Mouse (Mus musculus) lung, postnatal 4 days (tissue): ENCODE measurements around the gene Aebp1.
A peak's percentile ranks its signal among the peaks of the same experiment; 100 is the strongest.
"Not testable (repeated sequence)": the region's sequence is repeated elsewhere in the genome, so short reads cannot be mapped to it uniquely, and the experiment has no call there.

Source experiments
- DNase-seq, 2 experiments: peaks; one replicate each; pipeline ENCODE4 v3.0.0; 2021

Gene Aebp1

DNA sequence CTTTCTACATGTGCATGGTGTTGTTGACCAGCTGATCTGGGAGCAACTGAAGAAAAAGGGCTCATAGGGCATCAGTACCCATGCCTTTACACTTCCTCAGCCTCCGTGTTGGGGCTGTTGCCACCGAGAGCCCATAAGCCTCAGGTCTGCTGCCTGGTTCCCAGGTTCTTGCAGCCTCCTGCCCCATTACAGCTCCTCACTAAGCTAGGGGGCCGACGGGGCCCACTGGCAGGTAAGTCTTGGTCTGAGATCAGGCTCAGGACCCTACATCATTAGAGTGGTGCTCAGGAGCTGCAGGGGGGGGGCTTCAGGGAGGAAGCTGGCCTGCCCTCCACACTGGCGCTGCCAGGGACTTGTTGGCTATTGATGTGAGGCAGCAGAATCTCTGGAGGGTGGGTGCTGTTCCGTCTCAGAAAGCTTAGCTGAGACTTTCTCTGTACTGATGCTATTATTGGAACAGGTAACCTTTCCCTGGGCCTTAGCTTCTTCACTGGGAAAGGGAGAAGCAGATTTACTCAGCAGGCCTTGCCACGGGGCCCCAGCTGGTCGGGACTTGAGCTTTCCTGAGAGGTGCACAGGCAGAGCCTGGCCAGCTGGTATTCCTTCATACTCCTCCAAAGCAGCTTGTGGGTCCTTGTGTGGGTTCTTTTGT, 5.1 kb upstream of the Aebp1 start:
- no peak for DNase-seq

DNA sequence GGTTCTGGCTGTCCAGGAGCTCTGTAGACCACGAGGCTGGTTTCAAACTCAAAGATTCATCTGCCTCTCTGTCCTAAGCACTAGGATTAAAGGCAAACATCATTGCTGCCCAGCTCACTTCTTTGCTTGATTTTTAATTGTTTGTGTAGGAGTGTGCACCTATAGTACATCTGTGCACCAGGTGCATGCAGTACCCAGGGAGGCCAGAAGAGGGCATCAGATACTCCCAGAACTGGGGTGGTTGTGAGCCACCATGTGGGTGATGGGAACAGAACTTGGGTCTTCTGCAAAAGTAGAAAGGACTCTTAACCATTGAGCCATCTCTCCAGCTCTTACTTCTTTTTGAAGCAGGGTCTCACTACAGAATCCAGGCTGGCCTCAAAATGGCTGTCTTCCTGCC, 3.0 kb upstream of the Aebp1 start:
- no peak for DNase-seq

DNA sequence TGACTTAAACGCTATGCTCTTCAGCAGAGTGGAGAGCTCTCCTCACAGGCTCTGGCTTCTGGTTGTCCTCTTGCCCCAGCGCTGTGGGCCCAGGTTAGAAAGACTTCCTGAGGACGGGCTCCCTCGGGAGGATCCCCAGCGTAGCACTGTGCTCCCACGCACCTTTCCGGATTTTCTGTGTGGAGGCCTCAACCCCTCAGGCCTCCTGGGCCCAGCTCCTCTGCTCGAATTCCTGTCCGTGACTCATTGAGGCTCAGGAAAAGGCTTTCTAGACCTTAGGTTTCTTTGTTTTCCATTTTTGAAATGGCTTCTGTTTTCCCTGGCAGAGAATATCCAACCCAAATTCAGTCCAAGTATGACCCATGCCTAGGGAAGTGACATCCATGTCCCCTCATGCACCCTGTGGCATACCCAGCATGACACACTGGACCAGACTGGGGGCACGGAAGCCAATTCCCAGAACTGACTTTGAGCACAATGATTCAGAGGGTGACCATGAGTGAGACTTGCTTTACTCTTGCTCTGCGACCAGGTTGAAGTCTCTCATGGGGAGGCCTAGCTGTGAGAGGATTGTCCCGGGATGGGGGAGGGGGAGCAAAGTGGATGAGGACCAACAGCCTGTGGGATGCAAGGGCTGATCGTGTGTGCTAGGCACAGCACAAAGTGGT, 1.7 kb upstream of the Aebp1 start:
- no peak for DNase-seq

GRCm38 (mm10) chr11:5860639-5861038, 1.1 kb upstream of the Aebp1 start:
- no peak for DNase-seq

DNA sequence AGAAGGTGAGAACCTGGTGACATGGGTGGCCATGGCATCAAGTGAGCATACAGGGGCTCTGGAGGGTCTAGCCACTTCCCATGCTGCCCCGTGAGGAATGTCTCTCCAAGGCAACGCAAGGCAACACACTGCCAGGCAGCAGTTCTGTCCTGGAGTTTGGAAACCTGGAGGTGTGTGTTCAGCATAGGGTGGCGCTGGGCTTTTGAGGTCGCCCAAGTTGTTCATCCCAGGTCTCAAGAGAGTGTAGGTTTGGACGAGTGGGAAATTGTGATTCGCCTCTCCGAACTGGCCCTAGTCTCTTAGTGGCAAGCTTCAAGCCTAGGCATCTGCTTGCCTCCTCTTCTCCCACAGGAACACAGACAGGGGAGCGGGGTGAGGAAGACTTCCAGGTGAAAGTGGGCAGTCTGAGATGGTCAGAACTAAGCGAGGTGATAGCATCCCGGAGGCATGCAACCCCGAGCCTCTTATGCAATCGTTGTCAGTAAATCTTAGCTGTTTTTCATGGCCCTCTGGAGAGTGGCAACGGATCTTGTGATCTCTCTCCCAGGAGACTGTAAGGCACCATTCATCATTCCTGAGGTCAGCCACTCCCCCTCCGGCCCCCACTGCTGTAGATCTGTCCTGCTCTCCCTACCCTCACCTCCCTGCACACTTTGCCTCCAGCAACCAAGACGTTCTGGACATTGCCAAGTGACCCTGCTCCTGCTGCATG, 803 bp downstream of the Aebp1 start:
- no peak for DNase-seq

- DNase-seq, result peak in 1 of 2 experiments; percentile 72
These were observed 5.4 kb downstream of the Aebp1 start for GRCm38 (mm10) chr11:5867196-5867595.

- DNase-seq, result no peak
These were observed 6.6 kb downstream of the Aebp1 start for GRCm38 (mm10) chr11:5868324-5868723.

DNA sequence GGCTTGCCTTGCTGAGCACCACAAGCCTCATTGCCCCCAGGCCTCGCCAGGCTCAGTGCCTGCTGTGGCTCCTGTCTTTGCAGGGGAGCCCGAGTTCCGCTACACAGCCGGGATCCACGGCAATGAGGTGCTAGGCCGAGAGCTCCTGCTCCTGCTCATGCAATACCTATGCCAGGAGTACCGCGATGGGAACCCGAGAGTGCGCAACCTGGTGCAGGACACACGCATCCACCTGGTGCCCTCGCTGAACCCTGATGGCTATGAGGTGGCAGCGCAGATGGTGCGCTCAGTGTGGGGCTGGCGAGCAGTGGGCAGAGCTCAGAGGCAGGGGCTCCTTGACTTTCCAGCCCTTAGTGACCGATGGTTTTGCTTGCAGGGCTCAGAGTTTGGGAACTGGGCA, 7.6 kb downstream of the Aebp1 start:
- DNase-seq, result no peak

DNA sequence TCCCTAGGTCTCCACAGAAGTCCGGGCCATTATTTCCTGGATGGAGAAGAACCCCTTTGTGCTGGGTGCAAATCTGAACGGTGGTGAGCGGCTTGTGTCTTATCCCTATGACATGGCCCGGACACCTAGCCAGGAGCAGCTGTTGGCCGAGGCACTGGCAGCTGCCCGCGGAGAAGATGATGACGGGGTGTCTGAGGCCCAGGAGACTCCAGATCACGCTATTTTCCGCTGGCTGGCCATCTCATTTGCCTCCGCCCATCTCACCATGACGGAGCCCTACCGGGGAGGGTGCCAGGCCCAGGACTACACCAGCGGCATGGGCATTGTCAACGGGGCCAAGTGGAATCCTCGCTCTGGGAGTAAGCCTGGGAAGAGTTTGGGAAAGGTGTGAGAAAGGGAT, 8.3 kb downstream of the Aebp1 start:
- DNase-seq, result no peak

DNA sequence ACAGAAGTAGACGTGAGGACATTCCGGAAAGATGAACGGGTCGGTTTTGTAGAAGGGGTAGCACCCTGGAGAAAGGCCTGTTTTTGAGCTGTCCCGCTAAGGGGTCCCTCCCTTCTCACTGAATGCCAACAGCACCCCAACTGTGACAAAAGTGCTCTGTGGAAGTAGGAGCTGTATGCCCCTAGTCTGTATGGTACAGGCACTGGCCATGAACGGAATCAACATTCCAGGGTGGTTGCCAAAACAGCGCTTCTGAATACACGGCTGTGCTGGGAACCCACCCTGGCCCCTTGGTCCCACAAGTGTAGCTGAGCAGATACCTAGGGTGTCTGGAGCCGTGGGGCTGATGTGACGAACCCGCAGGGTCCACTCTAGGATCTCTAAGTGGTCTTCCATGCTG, 11.0 kb downstream of the Aebp1 start:
- DNase-seq, result no peak

- no peak for DNase-seq
These were observed 11.4 kb downstream of the Aebp1 start for GRCm38 (mm10) chr11:5873192-5873591.

GRCm38 (mm10) chr11:5877421-5877820, 15.7 kb downstream of the Aebp1 start:
- DNase-seq, result no peak

- peak; percentile 98 for DNase-seq
These were observed 16.3 kb downstream of the Aebp1 start, which contains the start of gene Pold2 for GRCm38 (mm10) chr11:5877921-5878526. Pold2 (minus strand) TSS chr11:5878292.

DNA sequence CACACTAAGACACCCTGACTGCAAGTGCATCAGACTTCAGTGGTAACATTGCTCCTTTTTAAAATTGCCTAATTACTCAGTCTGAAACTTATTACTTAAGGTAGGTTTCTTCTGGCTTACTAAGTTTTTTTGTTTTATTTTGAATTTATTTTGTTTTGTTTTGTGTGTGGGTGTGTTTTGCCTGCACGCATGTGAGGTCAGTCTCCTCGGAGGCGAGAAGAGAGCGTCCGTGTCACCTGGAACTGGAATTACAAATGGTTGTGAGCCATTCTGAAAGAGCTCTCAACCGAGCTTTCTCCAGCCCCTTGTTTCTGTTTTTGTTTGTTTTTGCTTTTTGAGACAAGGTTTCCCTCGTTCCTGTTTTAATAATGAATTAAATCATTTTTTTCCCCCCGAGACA, 16.9 kb downstream of the Aebp1 start:
- DNase-seq, result no peak

- DNase-seq, result peak; percentile 68 to 76
These were observed 18.2 kb downstream of the Aebp1 start for GRCm38 (mm10) chr11:5879905-5880304.

- no peak for DNase-seq
These were observed 20.8 kb downstream of the Aebp1 start for GRCm38 (mm10) chr11:5882518-5882917.

- DNase-seq, result peak in 1 of 2 experiments; percentile 75
These were observed 24.4 kb downstream of the Aebp1 start for GRCm38 (mm10) chr11:5886187-5886586.

- no peak for DNase-seq
These were observed 25.5 kb downstream of the Aebp1 start for GRCm38 (mm10) chr11:5887250-5887649.

GRCm38 (mm10) chr11:5888563-5888962, 26.8 kb downstream of the Aebp1 start:
- DNase-seq, result not testable (repeated sequence)

DNA sequence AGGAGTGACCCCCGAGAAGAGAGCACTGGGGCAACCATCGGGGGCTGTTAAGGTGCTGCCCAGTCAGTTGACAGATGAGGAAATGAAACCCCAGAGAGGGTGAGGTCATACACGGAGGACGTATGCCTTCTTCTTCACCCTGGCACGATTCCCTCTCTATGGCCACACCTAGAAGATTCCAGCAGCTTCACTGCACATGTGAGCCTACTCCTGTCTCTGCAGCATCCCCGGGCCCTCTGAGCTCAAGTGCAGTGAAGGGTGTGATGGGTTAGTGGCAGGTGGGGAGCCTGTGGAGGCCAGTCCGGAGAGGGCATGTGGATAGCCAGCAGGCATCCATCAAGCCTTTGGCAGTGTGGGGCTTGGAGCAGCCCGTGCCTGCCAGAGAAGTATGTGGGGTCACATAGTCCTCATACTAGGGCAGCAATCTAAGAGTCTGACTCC, 30.4 kb downstream of the Aebp1 start:
- DNase-seq, result peak in 1 of 2 experiments; percentile 63

- DNase-seq, result no peak
These were observed 31.1 kb downstream of the Aebp1 start for GRCm38 (mm10) chr11:5892810-5893368.

GRCm38 (mm10) chr11:5893807-5894206, 32.1 kb downstream of the Aebp1 start:
- DNase-seq, result no peak

GRCm38 (mm10) chr11:5897230-5897629, 35.5 kb downstream of the Aebp1 start:
- DNase-seq, result no peak
